29 mouse cellular contexts compared by ENCODE assay signal in genomic region chr8:104350047-104350446, GRCm38 (mm10). TPM values are rescaled to one million over a fixed set of nuclear protein-coding genes. Genes with fewer than 3 reads are reported as not detected.
DNase-seq lines count a peak whose midpoint lies in the region; ATAC-seq and TF ChIP-seq lines count a peak whose summit lies in the region.
"Had no signal": no experiment of that assay in that cellular context is flagged by ENCODE, and none has a peak within 500 bp of the region (broad histone marks: within the 10 kb centered on the region; RNA-seq: fewer than 3 reads in every experiment).

No protein-coding gene starts in this region.

- no peaks in the 10 kb centered on the region for H3K9me3 ChIP-seq in intestine, embryonic 15.5 days
- H3K9me3 ChIP-seq in intestine, postnatal 0 days (ENCODE audit: control insufficient read depth) = no peaks in the 10 kb centered on the region
- H3K9me3 ChIP-seq: embryonic facial prominence, embryonic 10.5 days; embryonic facial prominence, embryonic 12.5 days; G1E had no signal

- DNase-seq in 3134 (ENCODE audit: extremely low read depth, insufficient read length, low spot score) = peak; percentile 36
- no peak for DNase-seq in c-Kit-positive CD71-positive TER-119-positive erythroid progenitor cells, embryonic 14.5 days (ENCODE audit: low spot score)
- DNase-seq in adrenal gland, adult 8-10 months = no peak
- no peak for DNase-seq in gastrocnemius, postnatal 36 days
- DNase-seq: adrenal gland, postnatal 10 days; adrenal gland, postnatal 25 days; B cell, adult 2 months; cerebellum, adult 11-12 months; cerebellum, adult 2 months; cerebellum, adult 9-10 months; cerebellum, postnatal 10 days; cerebellum, postnatal 25 days had no signal

- no peak overlapping the region for H3K9ac ChIP-seq in intestine, embryonic 15.5 days
- no peak overlapping the region for H3K9ac ChIP-seq in intestine, postnatal 0 days (ENCODE audit: low read depth, low read length)
- H3K9ac ChIP-seq: embryonic facial prominence, embryonic 12.5 days had no signal

- H3K4me2 ChIP-seq in intestine, embryonic 15.5 days (replicated peaks) = no peak overlapping the region
- H3K4me2 ChIP-seq in intestine, postnatal 0 days (replicated peaks; ENCODE audit: low read depth) = no peak overlapping the region
- H3K4me2 ChIP-seq: embryonic facial prominence, embryonic 12.5 days had no signal

- no peak overlapping the region for H3K27ac ChIP-seq in intestine, embryonic 15.5 days
- H3K27ac ChIP-seq in intestine, postnatal 0 days (ENCODE audit: low read depth, low read length) = no peak overlapping the region
- H3K27ac ChIP-seq: embryonic facial prominence, embryonic 10.5 days; embryonic facial prominence, embryonic 12.5 days had no signal

- 61% methylated on average over 13 of the region's 13 CpGs for WGBS in intestine, embryonic 15.5 days
- 45% methylated on average over 13 of the region's 13 CpGs for WGBS in intestine, postnatal 0 days

- H3K4me3 ChIP-seq in intestine, embryonic 15.5 days (replicated peaks) = no peak overlapping the region
- no peak overlapping the region for H3K4me3 ChIP-seq in intestine, postnatal 0 days (ENCODE audit: low read depth, low read length)
- H3K4me3 ChIP-seq: embryonic facial prominence, embryonic 10.5 days; embryonic facial prominence, embryonic 12.5 days had no signal

- H3K36me3 ChIP-seq in intestine, embryonic 15.5 days = peaks cover 12% of the 10 kb centered on the region; the same call in 1 of the 2 replicates
- H3K36me3 ChIP-seq in intestine, postnatal 0 days (ENCODE audit: control insufficient read depth, insufficient read depth) = peaks cover 21% of the 10 kb centered on the region
- H3K36me3 ChIP-seq: G1E had no signal

- ATAC-seq in intestine, embryonic 15.5 days = peak; percentile 57; the same call in 1 of the 2 replicates
- ATAC-seq in intestine, postnatal 0 days = peak; percentile 23; the same call in 1 of the 2 replicates
- ATAC-seq: activated CD4-positive, CD25-positive, alpha-beta regulatory T cell, adult 4 months; CD4-positive, CD25-positive, alpha-beta regulatory T cell, adult 4 months; forebrain, embryonic 14.5 days; forebrain, embryonic 16.5 days; Patski had no signal

- intact Hi-C loops in gastrocnemius, postnatal 36 days (cut with DNase I) = no loop called here

- H3K4me1 ChIP-seq in intestine, embryonic 15.5 days (replicated peaks) = no peaks in the 10 kb centered on the region
- 0 out of 2 replicates have a peak, but pooled peaks cover 2% of the 10 kb centered on the region for H3K4me1 ChIP-seq in intestine, postnatal 0 days (replicated peaks; ENCODE audit: control insufficient read depth, insufficient read depth, low read length)
- H3K4me1 ChIP-seq: embryonic facial prominence, embryonic 12.5 days had no signal

- no peak for TF ChIP-seq CTCF in intestine, postnatal 0 days (IDR thresholded peaks at IDR 0.05; ENCODE audit: low read depth)

- H3K27me3 ChIP-seq in intestine, embryonic 15.5 days (replicated peaks) = no peaks in the 10 kb centered on the region
- no peaks in the 10 kb centered on the region for H3K27me3 ChIP-seq in intestine, postnatal 0 days (replicated peaks; ENCODE audit: control insufficient read depth, insufficient read depth, low read length)
- H3K27me3 ChIP-seq: CH12.LX; embryonic facial prominence, embryonic 12.5 days; Patski had no signal

RNA-seq across cellular contexts. Expression of gene Cmtm3, which starts 10.8 kb away (rescaled TPM):
- 111 and 126 TPM in 2 replicates for polyA plus RNA-seq in intestine, embryonic 15.5 days (2015; fragmentation: Nextera tagmentation; extraction: Ambion mirVana)
- polyA plus RNA-seq in intestine, postnatal 0 days (2015; fragmentation: Nextera tagmentation; extraction: Ambion mirVana) = 40.3 and 40.5 TPM in 2 replicates
- 100 to 1,000 TPM in 2 of 4 experiments, 10 to 100 TPM in 2; 54.3 to 135 (median 96.8) TPM for total RNA-seq in adrenal gland, adult 8-10 months (2022)
- total RNA-seq in gastrocnemius, postnatal 36 days (2021) = 1 to 10 TPM; 5.1 to 5.7 TPM

RNA-seq across cellular contexts. Expression of gene Cmtm2b, which starts 28.0 kb away (rescaled TPM):
- not detected in 2 replicates for polyA plus RNA-seq in intestine, embryonic 15.5 days (2015; fragmentation: Nextera tagmentation; extraction: Ambion mirVana)
- not detected in 2 replicates for polyA plus RNA-seq in intestine, postnatal 0 days (2015; fragmentation: Nextera tagmentation; extraction: Ambion mirVana)
- 1 to 10 TPM in 1 of 4 experiments, under 1 TPM in 1, not detected in 2; 0.38 to 1.1 TPM for total RNA-seq in adrenal gland, adult 8-10 months (2022)
- not detected for total RNA-seq in gastrocnemius, postnatal 36 days (2021)
- total RNA-seq: adrenal gland, postnatal 10 days; adrenal gland, postnatal 25 days; adrenal gland, postnatal 4 days; CH12.LX; G1E had no signal
- polyA plus RNA-seq: activated CD4-positive, CD25-positive, alpha-beta regulatory T cell, adult 4 months; brain, embryonic 14.5 days; CD4-positive, CD25-positive, alpha-beta regulatory T cell, adult 4 months; cerebellum, adult 2 months; cortical plate, adult 2 months; embryonic facial prominence, embryonic 10.5 days; embryonic facial prominence, embryonic 12.5 days; embryonic facial prominence, embryonic 14.5 days; forebrain, embryonic 11.5 days; forebrain, embryonic 14.5 days; forebrain, embryonic 16.5 days; G1E; Patski had no signal

RNA-seq across cellular contexts. Expression of gene Gm11020, which starts 28.7 kb away (rescaled TPM):
- polyA plus RNA-seq in intestine, embryonic 15.5 days (2015; fragmentation: Nextera tagmentation; extraction: Ambion mirVana) = not detected in 2 replicates
- not detected in 2 replicates for polyA plus RNA-seq in intestine, postnatal 0 days (2015; fragmentation: Nextera tagmentation; extraction: Ambion mirVana)
- not detected for total RNA-seq in adrenal gland, adult 8-10 months (2022)
- total RNA-seq in gastrocnemius, postnatal 36 days (2021) = not detected
- total RNA-seq: adrenal gland, adult 18-20 months; adrenal gland, postnatal 10 days; adrenal gland, postnatal 25 days; adrenal gland, postnatal 4 days; CH12.LX; G1E had no signal
- polyA plus RNA-seq: activated CD4-positive, CD25-positive, alpha-beta regulatory T cell, adult 4 months; brain, embryonic 14.5 days; CD4-positive, CD25-positive, alpha-beta regulatory T cell, adult 4 months; cerebellum, adult 2 months; cortical plate, adult 2 months; embryonic facial prominence, embryonic 10.5 days; embryonic facial prominence, embryonic 12.5 days; embryonic facial prominence, embryonic 14.5 days; forebrain, embryonic 11.5 days; forebrain, embryonic 14.5 days; forebrain, embryonic 16.5 days; G1E; Patski had no signal

RNA-seq across cellular contexts. Expression of gene Cmtm1, which starts 40.1 kb away (rescaled TPM):
- not detected in 2 replicates for polyA plus RNA-seq in intestine, embryonic 15.5 days (2015; fragmentation: Nextera tagmentation; extraction: Ambion mirVana)
- not detected in 2 replicates for polyA plus RNA-seq in intestine, postnatal 0 days (2015; fragmentation: Nextera tagmentation; extraction: Ambion mirVana)
- under 1 TPM in 3 of 4 experiments, not detected in 1; 0.24 to 0.40 (median 0.26) TPM for total RNA-seq in adrenal gland, adult 8-10 months (2022)
- total RNA-seq in gastrocnemius, postnatal 36 days (2021) = not detected
- total RNA-seq: adrenal gland, postnatal 4 days; CH12.LX had no signal
- polyA plus RNA-seq: activated CD4-positive, CD25-positive, alpha-beta regulatory T cell, adult 4 months; CD4-positive, CD25-positive, alpha-beta regulatory T cell, adult 4 months; cerebellum, adult 2 months; cortical plate, adult 2 months; embryonic facial prominence, embryonic 10.5 days; embryonic facial prominence, embryonic 12.5 days; embryonic facial prominence, embryonic 14.5 days; forebrain, embryonic 11.5 days; forebrain, embryonic 14.5 days; forebrain, embryonic 16.5 days; G1E had no signal

RNA-seq across cellular contexts. Expression of gene Gm45711, which starts 40.2 kb away (rescaled TPM):
- not detected in 2 replicates for polyA plus RNA-seq in intestine, embryonic 15.5 days (2015; fragmentation: Nextera tagmentation; extraction: Ambion mirVana)
- polyA plus RNA-seq in intestine, postnatal 0 days (2015; fragmentation: Nextera tagmentation; extraction: Ambion mirVana) = not detected in 2 replicates
- total RNA-seq in adrenal gland, adult 8-10 months (2022) = under 1 TPM in 2 of 4 experiments, not detected in 2; 0.24 to 0.43 TPM
- not detected for total RNA-seq in gastrocnemius, postnatal 36 days (2021)
- total RNA-seq: adrenal gland, adult 18-20 months; adrenal gland, postnatal 10 days; adrenal gland, postnatal 25 days; adrenal gland, postnatal 4 days; CH12.LX; G1E had no signal
- polyA plus RNA-seq: activated CD4-positive, CD25-positive, alpha-beta regulatory T cell, adult 4 months; brain, embryonic 14.5 days; CD4-positive, CD25-positive, alpha-beta regulatory T cell, adult 4 months; cerebellum, adult 2 months; cortical plate, adult 2 months; embryonic facial prominence, embryonic 10.5 days; embryonic facial prominence, embryonic 12.5 days; embryonic facial prominence, embryonic 14.5 days; forebrain, embryonic 11.5 days; forebrain, embryonic 14.5 days; forebrain, embryonic 16.5 days; G1E; Patski had no signal

Comparison
In these comparisons a context has a peak if more than half of its experiments do, and no peak if none do; other contexts are left out.
1. RNA of gene Cmtm3, which starts 10.8 kb away (total RNA-seq): 54.3 to 135 TPM in adrenal gland, adult 8-10 months; 5.1 to 5.7 TPM in gastrocnemius, postnatal 36 days; every median in the first group is over 4 times any median in the second.